Mouse (Mus musculus) small intestine, adult 2 months (tissue): ENCODE measurements around the gene Fnbp1l.

Experiments used
- CTCF ChIP-seq: fragments of 200-500 bp; IDR thresholded peaks from 2 replicates; pipeline ENCODE4 v1.5.1; 2012; ENCODE audit warnings: low read depth, mild to moderate bottlenecking, control low read depth, inconsistent platforms, low read length, moderate library complexity, mixed read lengths; ENCODE audit not compliant: insufficient replicate concordance, insufficient read length; ENCODE audit errors: extremely low read depth
- POLR2A ChIP-seq: fragments of 200-500 bp; IDR thresholded peaks from 2 replicates; pipeline ENCODE4 v1.6.1; 2012; ENCODE audit warnings: low read depth, mild to moderate bottlenecking, control low read depth, inconsistent platforms, low read length, moderate library complexity

GRCm38 (mm10) chr3:122539961-122540690, 79.4 kb downstream of the Fnbp1l start:
- TF ChIP-seq POLR2A (no peak), CTCF (no peak)
